Mouse (Mus musculus): ENCODE measurements around the gene Arl3.
A peak's percentile ranks its signal among the peaks of the same experiment; 100 is the strongest.
"Not testable (repeated sequence)": the region's sequence is repeated elsewhere in the genome, so short reads cannot be mapped to it uniquely, and the experiment has no call there.

The Arl3 gene

GRCm38 (mm10) chr19:46591575-46591974, 18.6 kb upstream of the Arl3 start:
- no peak for DNase-seq (ENCODE audit: low spot score in 2 of 2)

- DNase-seq (ENCODE audit: low spot score in 2 of 2): peak; percentile 76 to 87
These were observed 15.0 kb upstream of the Arl3 start for GRCm38 (mm10) chr19:46587823-46588508.

DNA sequence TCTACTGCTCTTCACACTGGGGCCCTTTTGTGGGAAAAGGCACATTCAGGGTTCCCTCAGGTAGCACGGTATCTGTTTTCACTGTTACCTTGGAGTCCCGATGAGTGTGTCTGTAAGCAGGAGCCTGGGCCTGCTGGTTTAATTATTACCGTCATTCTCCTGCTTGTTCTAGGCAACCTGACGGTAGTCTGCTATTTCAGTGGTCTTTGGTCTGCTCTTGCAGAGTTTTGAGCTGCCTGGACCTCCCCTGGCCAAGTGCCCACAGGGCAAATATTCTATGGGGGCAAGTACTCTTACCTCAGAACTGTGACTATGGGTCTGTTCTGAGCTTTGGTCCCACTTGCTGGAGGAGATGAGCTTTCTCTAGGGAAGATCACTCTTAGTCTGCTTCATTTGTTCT, 2.2 kb upstream of the Arl3 start:
- no peak for DNase-seq (ENCODE audit: low spot score in 2 of 2)

- no peak for DNase-seq (ENCODE audit: low spot score in 2 of 2)
These were observed 992 bp upstream of the Arl3 start for GRCm38 (mm10) chr19:46573990-46574389.

GRCm38 (mm10) chr19:46572548-46572947, 450 bp downstream of the Arl3 start:
- no peak for DNase-seq (ENCODE audit: low spot score in 2 of 2)

- DNase-seq (ENCODE audit: low spot score in 2 of 2): no peak
These were observed 1.1 kb downstream of the Arl3 start for GRCm38 (mm10) chr19:46571878-46572244.

DNA sequence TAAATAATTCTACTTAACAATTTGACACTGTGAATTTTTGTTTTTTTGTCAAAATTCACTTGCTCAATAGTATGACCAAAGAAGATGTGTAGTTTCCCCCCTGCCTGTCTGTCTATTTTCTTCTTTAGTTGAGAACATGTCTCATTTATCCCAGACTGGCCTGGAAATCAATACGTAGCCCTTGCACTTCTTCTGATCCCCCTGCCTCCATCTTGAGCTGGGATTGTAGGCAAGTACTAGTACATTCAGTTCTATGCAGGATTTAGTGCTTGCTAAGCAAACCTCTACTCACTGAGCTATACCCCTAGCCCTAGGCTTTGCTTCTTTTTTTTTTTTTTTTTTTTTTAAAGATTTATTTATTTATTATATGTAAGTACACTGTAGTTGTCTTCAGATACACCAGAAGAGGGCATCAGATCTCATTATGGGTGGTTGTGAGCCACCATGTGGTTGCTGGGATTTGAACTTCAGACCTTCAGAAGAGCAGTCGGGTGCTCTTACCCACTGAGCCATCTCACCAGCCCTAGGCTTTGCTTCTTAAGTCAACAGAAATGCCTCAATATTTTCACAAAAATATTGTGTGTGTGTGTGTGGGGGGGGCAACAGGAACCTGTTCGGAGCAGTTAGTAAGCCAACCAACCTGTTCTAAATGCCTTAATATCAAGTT, 1.7 kb downstream of the Arl3 start:
- DNase-seq (ENCODE audit: low spot score in 2 of 2): not testable (repeated sequence)

- no peak for DNase-seq (ENCODE audit: low spot score in 2 of 2)
These were observed 8.9 kb downstream of the Arl3 start for GRCm38 (mm10) chr19:46564043-46564462.

DNA sequence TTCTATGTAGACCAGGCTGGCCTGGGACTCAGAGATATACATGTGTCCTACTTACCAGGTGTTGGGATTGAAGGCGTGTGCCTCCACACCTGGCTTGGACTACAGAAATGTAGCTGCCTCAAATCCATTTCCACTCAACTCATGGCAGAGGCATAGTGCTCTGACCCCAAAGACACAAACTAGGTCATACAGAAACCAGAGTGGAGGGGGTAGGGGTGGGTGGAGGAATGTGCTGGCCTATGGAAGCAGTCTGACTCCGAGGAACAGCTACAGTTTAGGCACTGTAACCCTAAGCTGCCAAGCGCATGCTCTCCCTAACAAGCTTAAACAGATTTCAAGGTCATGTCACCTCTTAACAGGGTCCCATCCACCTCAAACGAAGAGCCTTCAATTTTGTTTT, 9.4 kb downstream of the Arl3 start:
- DNase-seq (ENCODE audit: low spot score in 2 of 2): no peak

GRCm38 (mm10) chr19:46562581-46563515, 10.2 kb downstream of the Arl3 start:
- no peak for DNase-seq (ENCODE audit: low spot score in 2 of 2)

- DNase-seq (ENCODE audit: low spot score in 2 of 2): peak in 1 of 2 experiments; percentile 53
These were observed 10.9 kb downstream of the Arl3 start for GRCm38 (mm10) chr19:46562132-46562531.

- DNase-seq (ENCODE audit: low spot score in 2 of 2): peak in 1 of 2 experiments; percentile 11
These were observed 14.4 kb downstream of the Arl3 start for GRCm38 (mm10) chr19:46558631-46559030.

GRCm38 (mm10) chr19:46558009-46558408, 15.0 kb downstream of the Arl3 start:
- no peak for DNase-seq (ENCODE audit: low spot score in 2 of 2)

- DNase-seq (ENCODE audit: low spot score in 2 of 2): peak in 1 of 2 experiments; percentile 64
These were observed 19.4 kb downstream of the Arl3 start for GRCm38 (mm10) chr19:46553541-46553955.

GRCm38 (mm10) chr19:46552496-46552895, 20.5 kb downstream of the Arl3 start:
- DNase-seq (ENCODE audit: low spot score in 2 of 2): no peak

GRCm38 (mm10) chr19:46550385-46550784, 22.6 kb downstream of the Arl3 start:
- no peak for DNase-seq (ENCODE audit: low spot score in 2 of 2)

DNA sequence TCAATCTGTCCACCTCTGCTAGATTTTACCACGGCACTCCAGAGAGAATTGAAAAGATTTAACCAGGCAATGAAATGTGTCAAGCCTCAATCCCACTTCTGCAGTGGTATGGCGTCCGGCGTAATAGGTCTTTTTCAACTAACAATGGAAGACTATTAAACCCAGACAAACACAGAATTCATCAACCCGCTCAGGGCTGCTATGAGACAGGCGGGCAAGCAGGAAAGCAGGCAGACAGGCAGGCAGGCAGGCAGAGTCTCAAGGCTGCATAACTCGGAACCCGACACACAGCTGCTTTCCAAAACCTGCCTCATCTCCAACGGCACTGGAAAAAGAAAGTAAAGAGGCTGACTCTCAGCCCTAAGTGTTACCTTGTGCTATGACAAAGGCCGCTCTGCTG, 24.9 kb downstream of the Arl3 start:
- DNase-seq (ENCODE audit: low spot score in 2 of 2): no peak

DNA sequence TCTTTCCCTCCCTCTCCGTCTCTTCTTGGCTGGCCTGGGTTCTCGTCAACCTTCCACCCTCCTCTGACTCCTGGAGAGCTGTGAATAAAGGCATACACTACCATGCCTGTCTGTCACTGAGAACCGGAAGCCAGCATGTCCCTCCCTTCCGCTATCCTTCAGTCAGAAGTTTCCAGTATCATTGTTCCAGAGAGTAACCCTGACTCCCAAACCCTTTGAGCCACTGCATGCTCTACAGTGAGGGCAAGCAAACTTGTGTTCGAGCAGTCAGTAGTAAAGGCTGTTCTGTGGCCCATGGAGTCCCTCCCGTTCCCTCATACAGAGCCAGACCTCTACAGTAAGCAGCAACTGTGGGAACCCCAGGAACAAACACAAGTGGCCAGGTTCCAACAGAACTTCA, 25.4 kb downstream of the Arl3 start:
- no peak for DNase-seq (ENCODE audit: low spot score in 2 of 2)

- no peak for DNase-seq (ENCODE audit: low spot score in 2 of 2)
These were observed 30.2 kb downstream of the Arl3 start for GRCm38 (mm10) chr19:46542750-46543149.

DNA sequence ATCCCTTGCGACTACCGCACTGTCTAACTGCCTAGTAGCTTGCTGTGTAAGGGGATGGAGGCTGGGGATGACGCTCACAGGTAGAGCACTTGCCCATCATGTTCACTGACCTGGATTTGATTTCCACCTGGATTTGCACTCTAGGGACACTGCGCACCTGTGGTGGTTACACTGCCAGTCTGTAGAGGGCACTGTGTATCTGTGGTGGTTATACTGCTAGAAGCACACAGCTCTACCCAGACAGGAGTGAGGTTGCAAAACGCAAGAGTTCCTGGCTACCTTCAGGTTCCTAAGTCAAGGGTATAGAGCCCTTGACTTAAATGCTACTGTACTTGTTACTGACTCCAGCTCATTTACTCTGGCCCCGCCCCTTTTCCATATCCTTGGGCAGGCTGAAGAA, 34.8 kb downstream of the Arl3 start:
- DNase-seq (ENCODE audit: low spot score in 2 of 2): no peak

- DNase-seq (ENCODE audit: low spot score in 2 of 2): no peak
These were observed 35.6 kb downstream of the Arl3 start for GRCm38 (mm10) chr19:46537357-46537756.

- no peak for DNase-seq (ENCODE audit: low spot score in 2 of 2)
These were observed 38.4 kb downstream of the Arl3 start for GRCm38 (mm10) chr19:46534542-46535098.
